Mouse (Mus musculus) splenic B cell, adult 2 months (primary cell): ENCODE data around the gene Adamtsl3.

Experiments used
- DNase-seq: peaks from one replicate; pipeline ENCODE4 v3.0.0-alpha.2; 2011; ENCODE audit warnings: low read depth, low spot score
- H3K27me3 ChIP-seq: 2 replicates; pipeline ENCODE4 v1.6.1; 2012; ENCODE audit warnings: mild to moderate bottlenecking, low read length, moderate library complexity, mixed read lengths; ENCODE audit not compliant: control insufficient read depth, poor library complexity, insufficient read depth, severe bottlenecking
- H3K36me3 ChIP-seq: 2 replicates; pipeline ENCODE4 v1.6.1; 2012; ENCODE audit warnings: mild to moderate bottlenecking, low read length, moderate library complexity, mixed read lengths; ENCODE audit not compliant: control insufficient read depth, poor library complexity, insufficient read depth, severe bottlenecking

Gene Adamtsl3

GRCm38 (mm10) chr7:82648353-82649080 lies 313.0 kb downstream of the Adamtsl3 start, which contains the start of the genes Saxo2 and Efl1:
Saxo2 (minus strand) TSS chr7:82648528.
Efl1 (plus strand) TSS chr7:82648614.
- peak; percentile 98 for DNase-seq
- no peaks in the 10 kb centered on the region for H3K36me3 ChIP-seq
- H3K27me3 ChIP-seq: no peaks in the 10 kb centered on the region

GRCm38 (mm10) chr7:82649081-82649445 lies 313.6 kb downstream of the Adamtsl3 start:
- H3K36me3 ChIP-seq: no peaks in the 10 kb centered on the region
- no peaks in the 10 kb centered on the region for H3K27me3 ChIP-seq
- peak; percentile 54 for DNase-seq
